Mouse (Mus musculus) sigmoid colon, adult 10 weeks (tissue): ENCODE measurements around the gene Mtap. TPM values are rescaled to one million over a fixed set of nuclear protein-coding genes. Genes with fewer than 3 reads are reported as not detected.

Experiments
- polyA plus RNA-seq: library from polyadenylated mRNA; stranded (reverse); fragments of 350-450 nt; fragmentation: Illumina TruSeq; extraction: RNeasy Lipid Tissue Mini Kit (QIAGEN cat#74804); gene quantifications from one replicate; pipeline ENCODE4 v1.2.3, GENCODE M21; 2014; ENCODE audit warnings: low read depth, low replicate concordance

Gene Mtap
- 16.5 TPM for polyA plus RNA-seq

GRCm38 (mm10) chr4:89136906-89137541, at the start of gene Mtap:
Mtap (plus strand) TSS chr4:89137122.

Other genes with a start within 250 kb of the Mtap start
- gene Cdkn2a, start 157.5 kb downstream of the Mtap start, polyA plus RNA-seq, result not detected
- gene Cdkn2b, start 173.9 kb downstream of the Mtap start, polyA plus RNA-seq, result 41.0 TPM